Mouse (Mus musculus) embryonic facial prominence, embryonic 11.5 days (tissue): ENCODE measurements at regions not wholly inside any gene's neighbourhood (a gene's known extent, or its start where the extent isn't known, plus 50 kb on each side); places are given as distances from the start of the nearest gene placed in this dataset.

Experiments
- ATAC-seq: fragments of 200-750 bp; cut with Nextera tagmentation; replicated peaks from 2 replicates; pipeline ENCODE4 v1.8.0; 2017; ENCODE audit warnings: low read depth; ENCODE audit not compliant: insufficient number of reproducible peaks, low FRiP score, low TSS enrichment
- DNase-seq: peaks from one replicate; pipeline ENCODE4 v3.0.0-alpha.2; 2015; ENCODE audit warnings: low spot score
- H3K27ac ChIP-seq: fragments of 300-500 bp; sonication (generic); replicated peaks from 2 replicates; pipeline ENCODE4 v1.5.1; 2014; ENCODE audit warnings: mild to moderate bottlenecking, low read depth, low read length, control low read depth
- H3K27me3 ChIP-seq: fragments of 300-500 bp; sonication (generic); 2 replicates; pipeline ENCODE4 v1.6.1; 2014; ENCODE audit warnings: mild to moderate bottlenecking, low read length, moderate library complexity, mixed read lengths; ENCODE audit not compliant: control insufficient read depth, insufficient read depth
- H3K36me3 ChIP-seq: fragments of 300-500 bp; sonication (generic); replicated peaks from 2 replicates; pipeline ENCODE4 v1.6.1; 2014; ENCODE audit warnings: low read depth, mild to moderate bottlenecking, low read length, moderate library complexity, mixed read lengths; ENCODE audit not compliant: control insufficient read depth, insufficient read depth
- H3K4me1 ChIP-seq: fragments of 300-500 bp; sonication (generic); 2 replicates; pipeline ENCODE4 v1.6.1; 2014; ENCODE audit warnings: low read length, mixed read lengths; ENCODE audit not compliant: control insufficient read depth, insufficient read depth
- H3K4me2 ChIP-seq: fragments of 300-500 bp; sonication (generic); 2 replicates; pipeline ENCODE4 v1.6.1; 2014; ENCODE audit warnings: low read depth, mild to moderate bottlenecking, control low read depth, low read length, moderate library complexity
- H3K4me3 ChIP-seq: fragments of 300-500 bp; sonication (generic); 2 replicates; pipeline ENCODE4 v1.5.1; 2014; ENCODE audit warnings: low read depth, low read length, control low read depth
- H3K9ac ChIP-seq: fragments of 300-500 bp; sonication (generic); replicated peaks from 2 replicates; pipeline ENCODE4 v1.6.1; 2014; ENCODE audit warnings: mild to moderate bottlenecking, control low read depth, low read length
- H3K9me3 ChIP-seq: fragments of 300-500 bp; sonication (generic); replicated peaks from 2 replicates; pipeline ENCODE4 v1.6.1; 2016; ENCODE audit warnings: mild to moderate bottlenecking, low read length, inconsistent platforms, mixed read lengths; ENCODE audit not compliant: control insufficient read depth
- WGBS: fragments of 180-500 bp; shearing (Covaris S2); extraction: QIAGEN DNeasy Blood & Tissue Kit; methylation state at CpG from one replicate; pipeline ENCODE4 v1.1.7; 2014; 5-methylcytosine and 5-hydroxymethylcytosine counted together

DNA sequence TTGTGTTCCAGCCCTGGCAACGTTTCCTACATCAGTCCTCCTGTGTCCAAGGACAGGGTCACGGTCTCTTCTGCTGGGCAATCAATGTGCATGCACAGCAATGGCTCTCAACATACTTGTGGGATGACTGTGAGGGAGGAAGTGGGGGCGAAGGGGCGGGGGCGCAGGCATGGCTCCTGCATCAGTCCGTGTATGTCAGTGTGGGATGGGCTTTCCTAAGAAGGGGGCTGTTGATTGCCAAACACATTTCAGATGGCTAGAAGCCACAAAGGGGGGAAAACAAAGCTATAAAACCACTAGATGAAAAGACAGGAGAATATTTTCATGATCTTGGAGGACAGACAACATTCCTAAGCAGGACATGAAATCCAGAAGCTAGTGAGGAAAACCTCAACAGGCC lies 99.4 kb upstream of the Gli2 start:
- ATAC-seq (no peak), DNase-seq (no peak)
- no peaks in the 10 kb centered on the region for H3K4me1 ChIP-seq
- H3K27ac ChIP-seq = no peak overlapping the region
- H3K9ac ChIP-seq = no peak overlapping the region
- H3K9me3 ChIP-seq = no peaks in the 10 kb centered on the region
- no peak overlapping the region for H3K4me3 ChIP-seq
- WGBS = 81% methylated on average over 6 of the region's 6 CpGs
- H3K27me3 ChIP-seq = no peaks in the 10 kb centered on the region
- H3K36me3 ChIP-seq = no peaks in the 10 kb centered on the region
- no peak overlapping the region for H3K4me2 ChIP-seq

DNA sequence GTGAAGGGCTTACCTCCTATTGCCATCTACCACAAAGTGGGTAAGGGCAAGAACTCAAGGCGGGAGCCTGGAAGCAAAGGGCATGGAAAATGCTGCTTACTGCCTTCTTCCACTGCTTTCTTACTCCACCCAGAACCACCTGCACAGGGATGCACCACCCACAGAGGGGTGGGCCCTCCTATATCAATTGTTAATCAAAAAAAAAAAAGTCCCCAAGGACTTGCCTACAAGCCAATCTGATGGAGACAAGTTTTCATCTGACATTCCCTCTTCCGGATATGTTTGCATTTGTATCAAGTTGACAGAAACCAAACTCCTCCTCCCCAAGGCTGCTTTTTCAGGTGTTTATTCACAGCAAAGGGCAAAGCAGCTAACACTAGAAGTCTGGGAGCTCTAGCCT lies 94.1 kb upstream of the Gli2 start:
- H3K36me3 ChIP-seq = no peaks in the 10 kb centered on the region
- ATAC-seq = no peak
- no peak overlapping the region for H3K4me3 ChIP-seq
- no peak overlapping the region for H3K27ac ChIP-seq
- no peak for DNase-seq
- no peaks in the 10 kb centered on the region for H3K27me3 ChIP-seq
- WGBS = 93% methylated on average over 2 of the region's 2 CpGs
- no peaks in the 10 kb centered on the region for H3K4me1 ChIP-seq
- no peak overlapping the region for H3K4me2 ChIP-seq
- no peak overlapping the region for H3K9ac ChIP-seq
- H3K9me3 ChIP-seq = no peaks in the 10 kb centered on the region

DNA sequence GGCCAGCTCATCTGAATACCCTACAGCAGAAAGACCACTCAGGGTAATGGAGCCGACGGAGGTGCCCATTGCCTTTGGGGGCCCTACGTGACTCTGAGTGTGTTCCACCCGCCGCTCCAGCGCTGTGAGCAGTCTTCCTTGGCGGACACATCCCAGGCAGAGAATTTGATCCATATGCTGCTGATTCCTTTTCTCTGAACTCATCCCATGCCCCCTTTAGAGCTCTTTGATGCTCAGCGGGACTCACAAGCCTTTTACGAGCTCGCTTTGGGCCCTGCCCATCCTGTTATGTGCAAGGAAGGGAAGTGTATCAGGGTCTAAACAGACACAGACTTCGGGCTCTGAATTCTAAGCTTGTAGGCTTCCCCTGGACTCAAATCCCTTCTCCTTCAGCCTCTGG lies 90.4 kb upstream of the Gli2 start:
- no peaks in the 10 kb centered on the region for H3K36me3 ChIP-seq
- H3K4me1 ChIP-seq = no peaks in the 10 kb centered on the region
- no peak overlapping the region for H3K9ac ChIP-seq
- 0 out of 2 replicates have a peak, but pooled peaks have one; percentile 36 for ATAC-seq
- DNase-seq = peak; percentile 20
- H3K27me3 ChIP-seq = no peaks in the 10 kb centered on the region
- no peak overlapping the region for H3K27ac ChIP-seq
- no peak overlapping the region for H3K4me3 ChIP-seq
- 47% methylated on average over 11 of the region's 11 CpGs for WGBS
- H3K9me3 ChIP-seq = no peaks in the 10 kb centered on the region
- no peak overlapping the region for H3K4me2 ChIP-seq

DNA sequence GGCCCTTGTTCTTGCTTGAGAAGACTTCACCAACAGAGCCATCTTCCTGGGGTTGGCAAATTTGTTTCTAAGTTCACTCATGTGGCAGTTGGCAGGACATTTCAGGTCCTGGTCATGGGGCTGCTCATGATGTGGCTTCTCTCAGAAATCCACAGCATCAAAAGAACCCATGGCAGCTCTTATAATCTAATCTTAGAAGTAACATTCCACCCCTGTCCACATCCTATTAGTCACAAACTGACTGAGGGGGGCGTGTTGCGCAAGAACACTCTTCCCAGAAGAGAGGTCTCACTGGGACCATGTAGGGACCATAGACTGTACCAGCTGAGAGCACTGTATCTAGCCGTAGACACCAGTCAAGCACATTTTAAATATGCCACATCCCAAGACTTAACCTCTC lies 75.6 kb upstream of the Gli2 start:
- no peak overlapping the region for H3K4me2 ChIP-seq
- H3K27ac ChIP-seq = no peak overlapping the region
- no peak overlapping the region for H3K4me3 ChIP-seq
- no peaks in the 10 kb centered on the region for H3K4me1 ChIP-seq
- DNase-seq (no peak), ATAC-seq (no peak)
- no peaks in the 10 kb centered on the region for H3K27me3 ChIP-seq
- 94% methylated on average over 3 of the region's 3 CpGs for WGBS
- no peaks in the 10 kb centered on the region for H3K36me3 ChIP-seq
- no peaks in the 10 kb centered on the region for H3K9me3 ChIP-seq
- H3K9ac ChIP-seq = no peak overlapping the region

DNA sequence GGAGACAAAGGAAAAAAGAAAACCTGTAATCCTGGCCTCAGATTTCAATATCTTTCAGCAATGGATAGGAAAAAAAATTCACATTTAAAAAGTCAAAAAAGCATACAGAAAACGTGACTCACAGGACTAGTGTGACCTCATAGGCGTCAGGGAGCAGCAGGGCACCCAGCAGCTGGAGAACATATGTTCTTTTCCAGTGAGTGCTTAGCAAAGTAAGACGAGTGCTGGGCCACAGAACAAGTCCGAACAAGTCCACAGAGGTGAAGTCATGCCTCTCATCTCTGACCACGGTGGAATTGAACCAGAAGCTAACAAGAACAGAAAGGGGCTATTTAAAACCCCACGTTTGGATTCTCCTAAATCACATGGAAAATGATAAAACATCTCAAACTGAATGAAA lies 72.1 kb upstream of the Gli2 start:
- H3K4me2 ChIP-seq = no peak overlapping the region
- H3K4me3 ChIP-seq = no peak overlapping the region
- H3K4me1 ChIP-seq = no peaks in the 10 kb centered on the region
- WGBS = 52% methylated on average over 6 of the region's 6 CpGs
- H3K36me3 ChIP-seq = no peaks in the 10 kb centered on the region
- no peaks in the 10 kb centered on the region for H3K9me3 ChIP-seq
- DNase-seq (peak; percentile 9), ATAC-seq (no peak)
- H3K27me3 ChIP-seq = no peaks in the 10 kb centered on the region
- H3K9ac ChIP-seq = no peak overlapping the region
- no peak overlapping the region for H3K27ac ChIP-seq

DNA sequence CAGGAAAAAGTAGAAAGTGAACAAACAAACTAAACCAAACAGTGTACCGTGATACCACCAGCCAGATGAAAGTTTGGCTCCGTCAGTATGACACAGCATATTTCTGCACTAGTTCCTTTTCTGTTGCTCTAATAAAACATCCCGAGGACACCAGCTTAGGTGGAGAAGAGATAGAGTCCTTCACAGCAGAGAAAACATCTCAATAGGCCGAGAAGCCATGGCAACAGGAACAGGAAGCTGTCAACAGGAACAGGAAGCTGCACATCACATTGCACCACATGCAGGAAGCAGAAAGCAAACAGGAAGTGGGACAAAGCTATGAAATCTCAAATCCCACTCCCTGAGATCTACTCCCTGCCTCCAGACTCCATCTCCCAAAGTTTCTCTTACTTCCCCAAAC lies 71.4 kb upstream of the Gli2 start:
- Histone ChIP-seq H3K4me3 (no peak overlapping the region), H3K27ac (no peak overlapping the region), H3K36me3 (no peaks in the 10 kb centered on the region), H3K4me2 (no peak overlapping the region), H3K9ac (no peak overlapping the region), H3K27me3 (no peaks in the 10 kb centered on the region), H3K9me3 (no peaks in the 10 kb centered on the region), H3K4me1 (no peaks in the 10 kb centered on the region)
- 90% methylated on average over 4 of the region's 4 CpGs for WGBS
- ATAC-seq = no peak
- DNase-seq = no peak

DNA sequence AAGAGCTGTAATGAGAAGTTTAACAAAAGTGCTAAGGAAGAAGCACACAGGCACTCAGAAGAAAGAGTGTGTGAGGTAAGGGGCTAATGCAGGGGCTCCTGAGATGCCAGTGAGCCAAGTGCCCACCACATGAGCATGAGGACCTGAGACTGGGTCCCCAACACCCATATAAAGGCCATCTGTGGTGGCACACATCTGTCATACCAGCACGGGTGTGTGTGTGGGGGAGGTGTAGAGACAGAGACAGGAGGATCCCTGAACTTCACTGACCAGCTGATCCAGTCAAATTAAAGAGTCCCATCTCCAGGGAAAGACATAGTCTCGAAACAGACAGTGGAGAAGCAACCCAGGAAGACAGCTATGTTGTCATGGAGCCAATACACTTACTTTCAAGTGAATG lies 70.6 kb upstream of the Gli2 start:
- 89% methylated on average over 2 of the region's 2 CpGs for WGBS
- Histone ChIP-seq H3K4me3 (no peak overlapping the region), H3K4me1 (no peaks in the 10 kb centered on the region), H3K27me3 (no peaks in the 10 kb centered on the region), H3K36me3 (no peaks in the 10 kb centered on the region), H3K27ac (no peak overlapping the region), H3K4me2 (no peak overlapping the region), H3K9me3 (no peaks in the 10 kb centered on the region), H3K9ac (no peak overlapping the region)
- ATAC-seq (no peak), DNase-seq (no peak)

DNA sequence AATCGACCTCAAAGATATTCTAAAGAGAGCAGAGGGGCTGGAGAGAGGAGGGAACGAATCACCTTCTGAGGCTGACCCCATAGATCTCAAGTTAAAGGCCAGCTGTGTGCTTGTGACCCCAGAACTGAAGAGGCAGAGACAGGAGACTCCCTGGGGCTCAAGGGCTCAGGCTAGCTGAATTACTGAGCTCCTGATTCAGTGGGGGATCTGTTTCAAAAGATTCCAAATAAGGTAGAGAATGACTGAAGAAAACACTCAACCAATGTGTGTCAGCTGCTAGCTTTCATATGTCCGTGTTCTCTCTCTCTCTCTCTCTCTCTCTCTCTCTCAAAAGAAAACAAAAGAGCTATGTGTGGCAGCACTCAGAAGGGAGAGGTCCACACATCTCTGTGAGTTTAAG lies 70.0 kb upstream of the Gli2 start:
- 39% methylated on average over 3 of the region's 3 CpGs for WGBS
- ATAC-seq (no peak), DNase-seq (no peak)
- no peak overlapping the region for H3K27ac ChIP-seq
- no peaks in the 10 kb centered on the region for H3K9me3 ChIP-seq
- H3K4me2 ChIP-seq = no peak overlapping the region
- H3K9ac ChIP-seq = no peak overlapping the region
- H3K27me3 ChIP-seq = no peaks in the 10 kb centered on the region
- no peaks in the 10 kb centered on the region for H3K4me1 ChIP-seq
- H3K36me3 ChIP-seq = no peaks in the 10 kb centered on the region
- no peak overlapping the region for H3K4me3 ChIP-seq

DNA sequence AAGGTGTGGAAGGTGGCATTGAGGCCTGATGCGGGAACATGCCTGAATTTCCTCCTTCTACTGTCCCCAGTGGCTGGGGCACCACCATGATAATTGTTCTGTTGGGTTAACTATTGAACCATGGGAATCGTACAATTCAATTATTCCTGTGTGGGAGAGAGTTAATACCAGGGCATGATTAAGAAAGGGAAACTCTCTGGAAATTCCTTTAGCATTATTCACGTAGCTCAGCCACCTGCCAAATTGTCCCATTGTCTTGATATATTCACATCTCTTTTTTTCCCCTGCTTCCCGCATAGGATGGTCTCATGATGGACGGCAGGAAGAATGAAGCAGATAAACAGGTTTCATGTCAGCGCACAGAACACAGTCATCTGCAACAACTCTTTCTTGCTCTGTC lies 69.6 kb upstream of the Gli2 start:
- DNase-seq (no peak), ATAC-seq (no peak)
- WGBS = 75% methylated on average over 6 of the region's 6 CpGs
- Histone ChIP-seq H3K9me3 (no peaks in the 10 kb centered on the region), H3K36me3 (no peaks in the 10 kb centered on the region), H3K4me2 (no peak overlapping the region), H3K4me3 (no peak overlapping the region), H3K9ac (no peak overlapping the region), H3K27me3 (no peaks in the 10 kb centered on the region), H3K27ac (no peak overlapping the region), H3K4me1 (no peaks in the 10 kb centered on the region)
